In genomic region chr13:83635218-83635617, GRCm38 (mm10) we compare ENCODE assay signal across 12 mouse cellular contexts.
"Had no signal": no experiment of that assay in that cellular context is flagged by ENCODE, and none has a peak within 500 bp of the region (broad histone marks: within the 10 kb centered on the region; RNA-seq: fewer than 3 reads in every experiment).

No protein-coding gene starts in this region.

- DNase-seq: lung, adult 18-20 months; lung, embryonic 14.5 days; lung, postnatal 10 days; lung, postnatal 4 days; midbrain, embryonic 14.5 days; retina, postnatal 1 day; right cerebral cortex, adult 18-20 months; right cerebral cortex, postnatal 25 days; right cerebral cortex, postnatal 4 days; thymus, adult 2 months; thymus, postnatal 25 days; thymus, postnatal 4 days had no signal
